Mouse (Mus musculus) liver, adult 2 months (tissue): ENCODE data around the gene Pyroxd2.

Experiments used
- CTCF ChIP-seq: fragments of 200-500 bp; IDR thresholded peaks from 2 replicates; pipeline ENCODE4 v1.5.1; 2011; ENCODE audit warnings: low read depth, low read length, control low read depth
- POLR2A ChIP-seq: fragments of 200-500 bp; IDR thresholded peaks from 2 replicates; pipeline ENCODE4 v1.6.1; 2011; ENCODE audit warnings: low read length, control low read depth; ENCODE audit not compliant: insufficient read depth; ENCODE audit errors: extremely low read depth

DNA sequence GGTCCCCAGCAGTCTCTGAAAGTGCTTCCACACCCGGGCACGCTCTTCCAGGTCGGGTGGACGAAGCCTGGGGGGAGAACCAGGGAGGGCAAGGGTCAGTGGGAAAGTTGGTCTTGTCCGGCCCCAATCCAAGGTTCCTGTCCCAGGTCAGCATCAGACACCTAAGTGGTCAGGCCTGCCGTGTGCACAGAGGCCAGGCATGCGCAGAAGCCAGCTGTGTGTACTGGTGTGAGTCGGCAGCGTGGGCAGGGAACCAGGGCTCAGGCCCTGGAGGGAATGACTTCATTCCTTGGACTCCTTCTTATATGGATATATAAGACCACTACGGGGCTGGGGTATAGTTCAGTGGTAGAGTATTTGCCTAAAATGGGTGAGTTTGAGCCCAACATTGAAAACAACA, 17.1 kb upstream of the Pyroxd2 start:
- TF ChIP-seq CTCF, result no peak
- TF ChIP-seq POLR2A, result no peak
